Mouse (Mus musculus): Measurements from ENCODE around the gene Xrcc4. TPM values are rescaled to one million over a fixed set of nuclear protein-coding genes. Genes with fewer than 3 reads are reported as not detected.
"Not testable (repeated sequence)": the region's sequence is repeated elsewhere in the genome, so short reads cannot be mapped to it uniquely, and the experiment has no call there.

The Xrcc4 gene
- polyA plus RNA-seq, 1 experiment from 2014 or later, result 10.2 TPM

DNA sequence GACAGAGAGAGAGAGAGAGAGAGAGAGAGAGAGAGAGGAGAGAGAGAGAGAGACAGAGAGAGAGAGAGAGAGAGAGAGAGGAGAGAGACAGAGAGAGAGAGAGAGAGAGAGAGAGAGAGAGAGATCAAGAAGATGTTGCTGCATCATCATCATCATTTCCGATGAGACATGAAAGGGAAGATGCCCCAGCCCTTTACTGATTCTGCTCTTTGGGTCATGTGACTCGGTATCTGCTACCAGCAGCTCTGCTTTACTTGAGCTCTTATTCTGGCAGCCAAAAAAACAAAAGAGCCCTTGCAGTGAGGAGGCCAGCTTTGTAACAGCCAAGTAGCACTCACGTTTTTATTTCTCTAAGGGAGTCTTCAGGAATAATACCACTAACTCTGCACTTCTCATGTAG is 338.8 kb downstream of the Xrcc4 start:
- H3K36me3 ChIP-seq; H3K9ac ChIP-seq; H3K4me2 ChIP-seq (replicated peaks); H3K27me3 ChIP-seq; H3K27ac ChIP-seq; ATAC-seq (ENCODE audit: insufficient number of reproducible peaks, insufficient read depth, low FRiP score, low TSS enrichment); H3K4me3 ChIP-seq; H3K4me1 ChIP-seq; H3K9me3 ChIP-seq: not testable (repeated sequence)
- 28% methylated on average over 3 of the region's 3 CpGs for WGBS

DNA sequence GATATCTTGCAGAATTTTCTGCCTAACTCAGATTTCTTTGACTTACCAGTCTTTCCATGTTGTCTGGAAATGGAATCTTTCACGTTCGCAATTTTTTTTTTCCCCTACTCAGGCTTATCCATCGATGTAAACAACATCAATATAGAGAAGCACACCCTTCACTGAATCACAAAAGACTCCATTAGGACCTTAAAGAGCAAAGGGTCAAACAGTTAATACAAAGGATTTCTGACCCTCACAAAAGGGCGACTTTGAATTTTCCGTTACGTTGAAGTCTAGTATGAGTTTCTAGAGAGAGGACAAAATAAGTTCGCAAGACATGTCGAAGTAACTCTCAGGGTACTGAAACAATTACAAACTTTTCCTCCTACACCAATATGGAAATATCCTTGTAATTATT is 346.2 kb downstream of the Xrcc4 start:
- ATAC-seq (ENCODE audit: insufficient number of reproducible peaks, insufficient read depth, low FRiP score, low TSS enrichment), result no peak
- Histone ChIP-seq H3K4me2 (replicated peaks) (peak overlapping the region; percentile 83), H3K27me3 (no peaks in the 10 kb centered on the region), H3K9me3 (no peaks in the 10 kb centered on the region), H3K4me1 (peaks cover 12% of the 10 kb centered on the region), H3K27ac (no peak overlapping the region; the same call in 1 of the 2 replicates), H3K9ac (no peak overlapping the region), H3K36me3 (no peaks in the 10 kb centered on the region), H3K4me3 (peak overlapping the region; percentile 70)
- 6% methylated on average over 8 of the region's 8 CpGs for WGBS

DNA sequence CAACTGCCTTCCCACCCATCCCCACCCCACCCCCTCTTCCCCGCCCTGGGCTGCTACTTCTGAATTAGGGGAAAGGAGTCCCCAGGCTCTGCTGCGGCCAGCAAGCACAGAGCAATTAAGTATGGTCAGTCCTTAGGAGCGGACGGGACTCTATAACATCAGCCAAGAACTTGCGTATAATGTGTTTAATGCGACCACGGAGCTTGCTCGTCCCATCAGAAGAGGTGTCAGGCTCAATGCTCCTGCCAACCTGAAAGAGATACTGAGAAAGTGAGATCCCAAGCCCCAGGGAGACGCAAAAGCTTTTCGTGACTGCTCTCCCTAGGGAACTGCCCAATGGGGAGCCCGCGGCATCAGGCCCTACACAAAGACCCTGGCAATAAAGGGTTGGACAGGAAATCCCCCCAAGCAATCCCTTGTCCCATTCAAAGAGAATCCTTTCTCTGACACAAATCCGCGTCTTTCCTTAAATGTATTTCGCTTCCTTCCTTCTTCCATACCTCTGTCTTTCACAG is 346.7 kb downstream of the Xrcc4 start:
- no peak for ATAC-seq (ENCODE audit: insufficient number of reproducible peaks, insufficient read depth, low FRiP score, low TSS enrichment)
- Histone ChIP-seq H3K4me3 (peak overlapping the region; percentile 70), H3K9ac (peak overlapping the region; percentile 83), H3K27me3 (no peaks in the 10 kb centered on the region), H3K36me3 (no peaks in the 10 kb centered on the region), H3K27ac (peak overlapping the region; percentile 94), H3K4me1 (peaks cover 14% of the 10 kb centered on the region), H3K9me3 (no peaks in the 10 kb centered on the region), H3K4me2 (replicated peaks) (peak overlapping the region; percentile 83)
- WGBS, result 1% methylated on average over 15 of the region's 15 CpGs

DNA sequence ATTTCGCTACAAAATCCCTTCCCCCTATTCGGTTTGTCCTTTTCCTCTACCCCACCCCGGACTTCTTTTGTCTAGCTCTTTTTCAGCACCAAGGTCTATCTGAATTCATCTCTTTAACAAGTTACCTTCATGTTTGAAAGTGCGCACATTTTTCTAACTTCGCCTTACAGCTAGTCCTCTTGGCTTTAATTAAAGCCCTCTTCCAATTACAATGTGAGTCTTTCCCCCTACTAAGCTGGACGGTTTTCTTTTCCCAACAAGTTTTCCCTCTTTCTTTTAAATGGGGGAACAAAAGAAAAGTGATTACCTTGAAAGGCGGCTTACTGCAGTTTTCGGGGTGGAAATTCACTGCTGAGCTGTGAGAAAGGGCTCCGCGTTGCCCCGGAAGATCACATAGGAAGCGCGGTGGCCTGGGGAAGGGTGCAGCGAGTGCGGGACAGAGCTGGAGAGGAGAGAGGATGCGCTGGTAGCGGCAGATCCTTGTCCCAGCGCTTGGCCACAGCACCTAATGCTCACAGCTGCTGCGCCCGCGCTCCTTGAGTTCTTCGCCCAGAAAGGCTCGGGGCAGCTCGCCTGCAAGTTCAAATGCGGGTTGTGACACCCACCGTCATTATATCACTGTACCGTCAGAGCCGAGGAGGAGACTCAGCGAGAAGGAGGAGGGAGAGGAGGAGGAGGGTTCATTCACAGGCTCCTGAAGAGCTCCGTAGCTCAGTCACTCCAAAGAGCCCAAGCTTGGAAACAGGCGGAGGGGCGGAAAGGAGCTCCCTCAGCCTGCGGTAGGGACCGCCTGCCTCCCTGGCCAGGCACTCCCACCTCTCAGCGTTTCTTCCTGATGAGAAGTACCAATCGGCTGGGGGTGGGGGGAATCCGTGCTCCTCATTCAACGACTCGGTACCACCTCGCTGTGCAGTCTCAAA is 347.4 kb downstream of the Xrcc4 start, which contains the start of gene Vcan:
Gene Vcan, minus strand, starts transcription at position 744 of the 920 bp plus-strand sequence.
- peaks cover 17% of the 10 kb centered on the region for H3K4me1 ChIP-seq
- ATAC-seq (ENCODE audit: insufficient number of reproducible peaks, insufficient read depth, low FRiP score, low TSS enrichment), result peak; percentile 64
- peak within 1 kb of the TSS; percentile 70 for H3K4me3 ChIP-seq
- under 1% methylated on average over 40 of the region's 40 CpGs for WGBS
- no peaks in the 10 kb centered on the region for H3K27me3 ChIP-seq
- H3K36me3 ChIP-seq, result no peaks in the 10 kb centered on the region
- peak within 1 kb of the TSS; percentile 94 for H3K27ac ChIP-seq
- H3K9me3 ChIP-seq, result no peaks in the 10 kb centered on the region
- H3K4me2 ChIP-seq (replicated peaks), result peak within 1 kb of the TSS; percentile 83
- peak within 1 kb of the TSS; percentile 83 for H3K9ac ChIP-seq

DNA sequence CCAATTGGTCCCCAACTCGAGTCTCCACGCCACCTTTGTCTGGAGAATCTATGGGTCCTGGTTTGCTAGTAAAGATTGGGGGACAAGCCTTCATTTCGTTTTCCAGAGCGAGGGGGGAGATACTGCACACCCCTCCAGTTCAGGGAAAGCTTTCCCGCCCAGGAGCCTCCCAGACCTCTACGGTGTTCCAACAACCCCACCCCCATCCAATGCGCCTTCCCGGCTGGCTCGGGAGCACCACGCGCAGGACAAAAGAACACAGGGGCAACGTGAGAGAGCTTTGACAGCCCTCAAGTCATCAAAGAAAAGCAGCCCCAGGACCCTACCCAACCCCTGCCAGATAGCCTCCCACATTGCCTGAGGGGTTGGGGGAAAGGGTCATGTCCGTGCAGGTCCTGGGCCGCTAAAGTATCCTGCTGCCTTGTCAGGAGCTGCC is 348.3 kb downstream of the Xrcc4 start:
- under 1% methylated on average over 14 of the region's 14 CpGs for WGBS
- H3K4me1 ChIP-seq, result peaks cover 17% of the 10 kb centered on the region

DNA sequence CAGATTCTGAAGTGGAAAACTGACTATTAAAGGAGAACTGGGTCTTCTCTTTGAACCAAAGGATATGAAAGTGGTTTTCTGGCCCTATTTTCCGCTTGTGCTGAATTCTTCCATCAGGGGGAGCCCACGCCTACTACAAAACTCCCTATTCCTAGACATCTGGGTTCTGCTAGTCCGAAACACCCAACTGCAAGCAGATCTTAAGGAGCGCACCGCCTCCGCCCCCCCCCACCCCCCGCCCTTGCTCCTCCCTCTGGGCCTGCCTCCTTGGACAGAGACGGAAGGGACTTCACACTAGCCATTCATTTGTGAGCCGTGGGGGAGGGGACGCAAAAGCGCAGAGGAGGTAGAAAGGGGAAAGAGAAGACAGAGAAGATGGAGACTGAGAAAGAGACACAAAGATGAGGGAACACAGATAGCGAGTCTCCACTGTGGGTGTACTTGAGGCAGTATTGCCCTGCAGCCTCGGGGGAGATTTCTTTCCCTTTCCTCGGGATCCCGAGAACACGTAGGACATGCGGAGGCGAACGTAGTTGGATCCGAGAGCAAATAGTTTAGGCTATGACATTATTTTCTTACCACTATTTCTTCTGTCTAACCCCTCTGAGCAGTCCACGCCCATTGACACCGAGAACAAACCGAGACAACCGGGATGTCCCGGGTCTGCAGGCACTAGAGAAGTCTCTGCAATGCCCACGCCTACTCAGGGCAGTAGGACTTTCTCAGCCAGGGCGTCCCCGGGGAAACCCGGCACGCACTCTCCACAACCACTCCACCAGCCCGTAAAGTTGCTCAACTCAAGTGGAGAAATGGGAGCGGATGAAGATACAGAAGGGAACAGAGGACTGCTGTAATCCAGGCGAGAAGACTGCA is 348.9 kb downstream of the Xrcc4 start:
- H3K36me3 ChIP-seq, result no peaks in the 10 kb centered on the region
- WGBS, result 0% methylated on average over 33 of the region's 33 CpGs
- peaks cover 12% of the 10 kb centered on the region for H3K4me1 ChIP-seq

More for the DNA sequence above, 348.3 kb downstream of the Xrcc4 start:
- peak overlapping the region; percentile 83 for H3K9ac ChIP-seq
- H3K27me3 ChIP-seq, result no peaks in the 10 kb centered on the region
- peak; percentile 35; the same call in 1 of the 2 replicates for ATAC-seq (ENCODE audit: insufficient number of reproducible peaks, insufficient read depth, low FRiP score, low TSS enrichment)
- peak overlapping the region; percentile 83 for H3K4me2 ChIP-seq (replicated peaks)
- no peaks in the 10 kb centered on the region for H3K36me3 ChIP-seq
- peak overlapping the region; percentile 94 for H3K27ac ChIP-seq
- no peaks in the 10 kb centered on the region for H3K9me3 ChIP-seq
- H3K4me3 ChIP-seq, result peak overlapping the region; percentile 70

DNA sequence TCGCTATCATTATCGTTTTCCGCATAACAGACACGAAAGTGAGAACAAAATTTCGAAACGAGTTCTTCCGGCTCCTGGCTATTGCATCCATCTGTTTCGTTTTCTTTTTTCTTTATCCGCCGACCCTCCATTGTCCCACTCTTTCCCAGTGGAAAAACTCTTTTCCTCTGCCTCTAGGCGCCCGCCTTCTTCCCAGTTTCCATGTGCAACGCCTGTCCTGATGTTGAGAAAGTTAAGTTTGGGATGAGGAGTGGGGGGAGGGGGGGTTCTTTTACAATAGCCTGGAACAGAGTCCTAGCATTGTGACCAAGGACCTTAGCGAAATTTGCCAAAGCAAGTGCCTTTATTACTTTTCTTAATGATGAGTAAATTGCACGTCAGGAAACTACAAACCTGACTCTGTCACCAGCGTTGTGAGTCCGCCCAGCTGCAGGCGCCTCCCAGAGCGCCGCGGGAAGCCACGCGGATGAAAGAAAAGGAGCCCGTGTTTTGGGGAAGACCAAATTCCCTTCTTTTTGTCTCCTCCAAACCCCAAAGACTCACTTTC is 349.6 kb downstream of the Xrcc4 start:
- Histone ChIP-seq H3K4me1 (peaks cover 12% of the 10 kb centered on the region), H3K4me3 (peak overlapping the region; percentile 70), H3K9me3 (no peaks in the 10 kb centered on the region), H3K4me2 (replicated peaks) (peak overlapping the region; percentile 83), H3K27ac (peak overlapping the region; percentile 94), H3K36me3 (no peaks in the 10 kb centered on the region), H3K9ac (peak overlapping the region; percentile 68), H3K27me3 (no peaks in the 10 kb centered on the region)
- no peak for ATAC-seq (ENCODE audit: insufficient number of reproducible peaks, insufficient read depth, low FRiP score, low TSS enrichment)
- WGBS, result under 1% methylated on average over 24 of the region's 24 CpGs

More for the DNA sequence above, 348.9 kb downstream of the Xrcc4 start:
- peak overlapping the region; percentile 94 for H3K27ac ChIP-seq
- peak overlapping the region; percentile 83 for H3K4me2 ChIP-seq (replicated peaks)
- peak overlapping the region; percentile 70 for H3K4me3 ChIP-seq
- ATAC-seq (ENCODE audit: insufficient number of reproducible peaks, insufficient read depth, low FRiP score, low TSS enrichment), result peak; percentile 80
- H3K9me3 ChIP-seq, result no peaks in the 10 kb centered on the region
- no peaks in the 10 kb centered on the region for H3K27me3 ChIP-seq
- H3K9ac ChIP-seq, result peak overlapping the region; percentile 83

DNA sequence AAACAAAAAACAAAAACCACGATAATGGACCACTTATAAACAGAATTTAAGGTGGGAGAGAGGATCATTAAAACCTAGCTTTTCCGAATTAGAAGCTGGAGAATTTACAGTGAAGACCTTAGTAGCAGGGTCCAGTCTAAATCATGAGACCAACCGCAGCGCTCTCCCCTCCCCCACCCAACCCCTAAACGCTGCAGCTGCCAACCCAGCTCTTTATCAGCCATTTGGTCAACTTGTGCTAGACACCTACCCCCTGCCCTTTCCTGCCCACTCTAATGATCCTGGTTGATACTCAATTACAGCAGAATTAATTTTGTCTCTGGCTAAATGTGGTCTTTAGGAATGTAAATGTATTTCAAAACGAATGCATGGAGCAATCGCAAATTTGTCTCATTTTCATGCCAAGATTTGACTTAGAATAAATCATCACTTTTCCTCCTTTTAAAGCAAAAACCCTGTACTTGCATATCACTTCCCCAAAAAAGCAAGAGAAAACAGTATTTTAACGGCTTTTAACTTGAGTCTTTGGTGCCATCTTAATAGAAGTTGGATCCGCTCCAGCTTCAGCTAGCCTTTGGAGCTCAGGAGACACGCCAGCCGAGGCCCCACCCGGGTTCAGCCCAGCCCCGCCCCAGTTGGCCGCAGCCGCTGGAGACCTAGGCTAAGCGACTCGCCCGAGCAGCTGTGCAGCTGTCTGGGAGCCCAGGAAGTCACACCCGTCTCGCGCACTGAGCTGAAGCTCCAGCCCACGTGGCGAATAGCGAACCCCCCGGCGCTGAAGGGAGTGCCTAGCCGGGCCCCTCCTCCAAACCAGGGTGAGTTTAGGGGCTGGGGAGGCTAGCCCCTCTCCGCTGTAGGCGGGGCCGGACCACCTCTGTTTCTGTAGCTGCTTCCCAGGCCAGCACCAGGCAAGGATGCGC is 350.4 kb downstream of the Xrcc4 start:
- H3K27ac ChIP-seq, result peak overlapping the region; percentile 94
- 2% methylated on average over 31 of the region's 31 CpGs for WGBS

DNA sequence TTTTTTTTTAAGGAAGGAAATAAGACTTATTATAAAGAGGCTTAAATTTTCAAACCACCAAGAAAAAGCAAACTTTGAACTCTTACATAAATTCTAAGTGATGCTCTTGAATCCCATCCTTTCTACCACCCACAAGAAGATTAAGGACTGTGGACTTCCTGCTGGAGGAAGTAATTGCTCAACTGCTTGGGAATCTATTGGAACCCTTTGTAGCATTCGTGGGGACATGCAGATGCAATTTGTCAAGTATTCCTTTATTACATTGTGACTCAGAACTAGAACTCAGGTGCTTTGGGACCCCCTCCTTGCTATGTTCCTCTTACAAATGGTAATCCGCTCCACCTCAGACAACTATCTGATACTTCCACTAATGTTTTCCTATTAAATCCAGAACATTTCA is 351.1 kb downstream of the Xrcc4 start:
- Histone ChIP-seq H3K4me3 (0 out of 2 replicates have a peak overlapping the region, but pooled peaks have one; percentile 70), H3K36me3 (no peaks in the 10 kb centered on the region), H3K27me3 (no peaks in the 10 kb centered on the region), H3K4me2 (replicated peaks) (peak overlapping the region; percentile 83), H3K27ac (no peak overlapping the region), H3K9me3 (no peaks in the 10 kb centered on the region), H3K4me1 (peaks cover 12% of the 10 kb centered on the region), H3K9ac (no peak overlapping the region)
- 48% methylated on average over 2 of the region's 2 CpGs for WGBS
- ATAC-seq (ENCODE audit: insufficient number of reproducible peaks, insufficient read depth, low FRiP score, low TSS enrichment), result no peak

More for the DNA sequence above, 350.4 kb downstream of the Xrcc4 start:
- Histone ChIP-seq H3K9me3 (no peaks in the 10 kb centered on the region), H3K36me3 (no peaks in the 10 kb centered on the region), H3K4me3 (peak overlapping the region; percentile 70), H3K4me2 (replicated peaks) (peak overlapping the region; percentile 83), H3K4me1 (peaks cover 12% of the 10 kb centered on the region), H3K27me3 (no peaks in the 10 kb centered on the region), H3K9ac (peak overlapping the region; percentile 68)
- ATAC-seq (ENCODE audit: insufficient number of reproducible peaks, insufficient read depth, low FRiP score, low TSS enrichment), result peak; percentile 73

DNA sequence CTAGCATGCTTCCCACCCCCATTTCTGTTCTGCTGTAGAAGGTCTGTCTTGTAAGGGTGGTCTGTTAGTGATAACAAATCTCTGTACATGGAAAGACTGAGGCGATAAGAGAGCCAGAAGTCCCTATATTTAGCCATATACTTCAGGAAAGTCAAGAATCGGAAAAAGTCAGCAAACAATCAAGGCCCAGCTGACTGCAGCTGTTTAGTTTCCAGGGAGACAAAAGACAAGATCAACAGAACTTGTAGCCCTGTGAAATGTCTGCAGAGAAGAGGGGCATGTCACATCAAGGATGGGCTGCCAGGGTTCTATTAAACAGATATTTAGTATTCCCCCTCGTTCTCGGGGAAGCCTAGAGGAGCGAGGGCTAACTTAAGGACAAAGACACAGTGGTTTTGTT is 354.3 kb downstream of the Xrcc4 start:
- no peak overlapping the region for H3K27ac ChIP-seq
- no peaks in the 10 kb centered on the region for H3K36me3 ChIP-seq
- no peaks in the 10 kb centered on the region for H3K9me3 ChIP-seq
- H3K4me1 ChIP-seq, result peaks cover 12% of the 10 kb centered on the region
- no peak overlapping the region for H3K9ac ChIP-seq
- H3K27me3 ChIP-seq, result no peaks in the 10 kb centered on the region
- H3K4me2 ChIP-seq (replicated peaks), result no peak overlapping the region
- ATAC-seq (ENCODE audit: insufficient number of reproducible peaks, insufficient read depth, low FRiP score, low TSS enrichment), result no peak
- WGBS, result 72% methylated on average over 5 of the region's 5 CpGs
- H3K4me3 ChIP-seq, result no peak overlapping the region
